Mouse (Mus musculus) kidney, embryonic 16.5 days (tissue): ENCODE measurements around the gene Plcb2. TPM values are rescaled to one million over a fixed set of nuclear protein-coding genes. Genes with fewer than 3 reads are reported as not detected.

Experiments used
- ATAC-seq: fragments of 200-750 bp; cut with Nextera tagmentation; 2 replicates; pipeline ENCODE4 v1.8.0; 2017; ENCODE audit warnings: moderate TSS enrichment; ENCODE audit not compliant: low FRiP score, low TSS enrichment
- H3K27ac ChIP-seq: fragments of 300-500 bp; sonication (generic); 2 replicates; pipeline ENCODE4 v1.5.1; 2014; ENCODE audit warnings: low read length
- H3K27me3 ChIP-seq: fragments of 300-500 bp; sonication (generic); 2 replicates; pipeline ENCODE4 v1.6.1; 2014; ENCODE audit warnings: low read length, control low read depth, mixed read lengths; ENCODE audit not compliant: insufficient read depth
- H3K36me3 ChIP-seq: fragments of 300-500 bp; sonication (generic); 2 replicates; pipeline ENCODE4 v1.6.1; 2014; ENCODE audit warnings: low read length, control low read depth, mixed read lengths; ENCODE audit not compliant: insufficient read depth
- H3K4me1 ChIP-seq: fragments of 300-500 bp; sonication (generic); 2 replicates; pipeline ENCODE4 v1.6.1; 2014; ENCODE audit warnings: low read length, control low read depth, mixed read lengths; ENCODE audit not compliant: insufficient read depth
- H3K4me2 ChIP-seq: fragments of 300-500 bp; sonication (generic); replicated peaks from 2 replicates; pipeline ENCODE4 v1.6.1; 2014; ENCODE audit warnings: low read depth, low read length
- H3K4me3 ChIP-seq: fragments of 300-500 bp; sonication (generic); 2 replicates; pipeline ENCODE4 v1.5.1; 2014; ENCODE audit warnings: mild to moderate bottlenecking, low read length
- H3K9ac ChIP-seq: fragments of 300-500 bp; sonication (generic); replicated peaks from 2 replicates; pipeline ENCODE4 v1.6.1; 2014; ENCODE audit warnings: low read length
- H3K9me3 ChIP-seq: fragments of 300-500 bp; sonication (generic); 2 replicates; pipeline ENCODE4 v1.6.1; 2016; ENCODE audit warnings: low read length, control low read depth
- WGBS: fragments of 180-500 bp; shearing (Covaris S2); extraction: QIAGEN DNeasy Blood & Tissue Kit; methylation state at CpG from one replicate; pipeline ENCODE4 v1.1.7; 2014; 5-methylcytosine and 5-hydroxymethylcytosine counted together
- polyA plus RNA-seq: library from polyadenylated mRNA; unstranded; fragments of >200 nt; fragmentation: Nextera tagmentation; extraction: Ambion mirVana; gene quantifications from 2 replicates; pipeline ENCODE4 v1.2.1, GENCODE M21; 2015

Plcb2 gene
- polyA plus RNA-seq, 1 experiment from 2014 or later = 1.4 TPM

GRCm38 (mm10) chr2:118751896-118752791, 23.9 kb upstream of the Plcb2 start:
- 62% methylated on average over 16 of the region's 16 CpGs for WGBS
- H3K27ac ChIP-seq = no peak overlapping the region
- peaks cover 8% of the 10 kb centered on the region; the same call in 1 of the 2 replicates for H3K4me1 ChIP-seq
- no peak overlapping the region for H3K4me2 ChIP-seq
- no peaks in the 10 kb centered on the region for H3K9me3 ChIP-seq
- no peaks in the 10 kb centered on the region for H3K36me3 ChIP-seq
- no peaks in the 10 kb centered on the region for H3K27me3 ChIP-seq
- no peak for ATAC-seq
- H3K4me3 ChIP-seq = no peak overlapping the region
- H3K9ac ChIP-seq = no peak overlapping the region

- Histone ChIP-seq H3K36me3 (no peaks in the 10 kb centered on the region), H3K4me1 (peaks cover 14% of the 10 kb centered on the region; the same call in 1 of the 2 replicates), H3K9me3 (no peaks in the 10 kb centered on the region), H3K9ac (no peak overlapping the region), H3K27me3 (no peaks in the 10 kb centered on the region), H3K4me3 (no peak overlapping the region), H3K4me2 (no peak overlapping the region), H3K27ac (no peak overlapping the region)
- WGBS = 82% methylated on average over 8 of the region's 8 CpGs
- no peak for ATAC-seq
Measured at GRCm38 (mm10) chr2:118750476-118750875, 22.2 kb upstream of the Plcb2 start.

GRCm38 (mm10) chr2:118749341-118749884, 21.2 kb upstream of the Plcb2 start:
- no peaks in the 10 kb centered on the region for H3K36me3 ChIP-seq
- no peak overlapping the region for H3K4me2 ChIP-seq
- H3K4me3 ChIP-seq = no peak overlapping the region
- peaks cover 24% of the 10 kb centered on the region for H3K4me1 ChIP-seq
- ATAC-seq = no peak
- no peak overlapping the region for H3K27ac ChIP-seq
- no peak overlapping the region for H3K9ac ChIP-seq
- no peaks in the 10 kb centered on the region for H3K9me3 ChIP-seq
- peaks cover 4% of the 10 kb centered on the region for H3K27me3 ChIP-seq
- WGBS = 65% methylated on average over 10 of the region's 10 CpGs

DNA sequence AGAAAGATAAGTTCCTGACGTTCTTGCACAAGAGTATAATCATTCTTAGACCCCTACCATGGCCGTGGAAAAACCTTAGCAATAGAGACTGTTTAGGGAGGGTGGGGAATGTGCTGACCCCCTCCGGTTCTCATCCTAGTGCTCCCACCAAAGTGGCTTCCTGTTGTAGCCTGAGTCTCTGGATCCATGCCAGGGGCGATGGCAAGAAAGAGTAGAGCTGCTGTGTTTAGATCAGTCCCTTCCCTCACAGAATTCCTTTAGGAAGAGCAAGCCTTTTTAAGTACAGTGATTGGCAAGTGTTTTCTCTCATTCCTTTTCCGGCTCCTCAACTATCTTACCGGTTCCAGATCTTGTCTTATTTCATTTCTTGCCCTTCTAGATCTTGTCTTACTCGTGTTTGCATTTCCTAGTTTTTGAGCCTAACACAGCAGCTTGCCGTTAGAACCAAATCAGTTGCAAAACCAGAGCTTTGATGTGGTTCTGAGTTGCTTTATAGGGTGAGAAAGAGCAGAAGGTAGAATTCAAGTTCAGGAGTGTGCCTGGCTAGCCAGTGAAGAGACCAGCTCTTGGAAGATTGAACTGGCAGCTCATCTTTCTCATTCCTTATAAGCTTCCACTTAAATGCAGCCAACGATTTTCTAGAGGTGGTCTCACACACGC, 19.2 kb upstream of the Plcb2 start:
- peak overlapping the region; percentile 77 for H3K4me3 ChIP-seq
- H3K4me2 ChIP-seq = peak overlapping the region; percentile 94
- peaks cover 24% of the 10 kb centered on the region for H3K4me1 ChIP-seq
- no peaks in the 10 kb centered on the region for H3K36me3 ChIP-seq
- no peak overlapping the region for H3K27ac ChIP-seq
- no peak for ATAC-seq
- WGBS = 31% methylated on average over 10 of the region's 10 CpGs
- peaks cover 17% of the 10 kb centered on the region for H3K27me3 ChIP-seq
- H3K9me3 ChIP-seq = no peaks in the 10 kb centered on the region
- no peak overlapping the region for H3K9ac ChIP-seq

DNA sequence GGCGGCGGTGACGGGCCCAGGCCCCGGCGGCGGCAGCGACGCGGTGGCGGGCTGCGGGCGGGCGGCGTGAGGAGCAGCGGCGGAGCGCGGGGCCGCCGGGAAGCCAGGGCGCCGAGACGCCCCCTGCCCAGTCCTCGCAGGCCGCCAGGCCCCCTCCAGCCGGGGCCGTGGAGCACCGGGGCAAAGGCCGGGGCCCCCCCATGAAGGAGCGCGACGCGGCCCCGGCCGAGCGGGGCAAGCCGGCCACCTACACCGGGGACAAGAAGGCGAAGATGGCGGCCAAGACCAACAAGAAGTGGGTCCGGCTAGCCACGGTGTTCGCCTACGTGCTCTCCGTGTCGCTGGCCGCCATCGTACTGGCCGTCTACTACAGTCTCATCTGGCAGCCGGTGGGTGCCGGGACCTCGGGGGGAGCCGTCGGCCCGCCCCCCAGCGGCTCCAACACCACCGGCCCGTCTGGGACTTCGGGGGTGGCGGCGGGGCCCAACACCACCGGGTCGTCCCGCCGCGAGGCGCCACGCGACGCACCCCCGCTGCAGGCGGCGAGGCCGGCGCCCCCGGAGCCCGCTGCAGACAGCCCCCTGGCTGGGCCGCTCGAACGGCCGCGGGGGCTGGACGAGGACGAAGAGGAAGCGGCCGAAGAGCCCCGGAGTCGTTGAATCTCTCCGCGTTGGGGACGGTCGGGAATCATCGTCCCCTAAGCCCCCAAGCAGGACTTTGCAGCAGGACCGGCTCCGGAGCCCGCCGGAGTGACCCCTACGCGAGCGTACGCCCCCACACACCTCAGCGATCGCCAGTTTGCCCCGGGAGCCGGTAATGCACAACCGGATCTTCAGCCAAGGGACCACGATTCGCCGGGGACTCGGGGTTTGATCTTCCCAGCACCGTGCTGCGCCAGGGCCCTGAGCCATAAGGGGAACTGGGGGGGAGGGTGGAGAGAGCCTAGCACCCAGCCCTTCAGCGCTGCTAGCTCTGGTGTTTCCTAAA, 18.0 kb upstream of the Plcb2 start:
- H3K4me1 ChIP-seq = peaks cover 17% of the 10 kb centered on the region
- H3K9me3 ChIP-seq = no peaks in the 10 kb centered on the region
- H3K36me3 ChIP-seq = no peaks in the 10 kb centered on the region
- peak overlapping the region; percentile 77 for H3K4me3 ChIP-seq
- H3K27ac ChIP-seq = no peak overlapping the region
- peak overlapping the region; percentile 77 for H3K9ac ChIP-seq
- under 1% methylated on average over 96 of the region's 113 CpGs for WGBS
- peaks cover 17% of the 10 kb centered on the region for H3K27me3 ChIP-seq
- peak; percentile 68 for ATAC-seq
- peak overlapping the region; percentile 94 for H3K4me2 ChIP-seq

- peak; percentile 96 for ATAC-seq
- Histone ChIP-seq H3K4me2 (peak within 1 kb of the TSS; percentile 94), H3K27ac (no peak within 1 kb of the TSS)
Measured at GRCm38 (mm10) chr2:118745232-118745884, 17.1 kb upstream of the Plcb2 start, which contains the start of gene Inafm2. Gene Inafm2 (plus strand): TSS chr2:118745758.

DNA sequence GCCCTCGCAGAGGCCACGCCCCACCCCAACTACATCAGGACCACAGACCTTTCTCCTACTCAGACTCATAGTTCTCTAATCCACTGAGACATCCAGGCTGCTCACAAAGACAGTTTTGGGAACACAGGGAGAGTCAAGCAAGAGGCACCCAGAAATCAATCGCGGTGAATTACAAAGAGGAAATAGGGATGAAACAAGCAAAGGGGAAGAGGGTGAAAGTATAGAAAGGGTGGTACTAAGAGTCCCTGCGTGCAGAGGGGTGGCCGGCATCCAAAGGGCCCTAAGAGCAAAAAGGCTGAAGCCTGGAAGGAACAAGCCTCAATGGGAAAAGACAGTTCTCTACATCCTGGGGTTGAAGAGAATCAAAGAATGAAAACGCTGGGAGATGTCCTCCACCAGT, 16.4 kb upstream of the Plcb2 start:
- Histone ChIP-seq H3K27me3 (peaks cover 17% of the 10 kb centered on the region), H3K9ac (peak overlapping the region; percentile 77), H3K4me2 (peak overlapping the region; percentile 94), H3K27ac (no peak overlapping the region), H3K4me1 (peaks cover 17% of the 10 kb centered on the region), H3K9me3 (no peaks in the 10 kb centered on the region), H3K4me3 (peak overlapping the region; percentile 77; the same call in 1 of the 2 replicates), H3K36me3 (no peaks in the 10 kb centered on the region)
- 6% methylated on average over 7 of the region's 7 CpGs for WGBS
- ATAC-seq = no peak

More at GRCm38 (mm10) chr2:118745232-118745884, 17.1 kb upstream of the Plcb2 start, which contains the start of gene Inafm2:
- peak within 1 kb of the TSS; percentile 77 for H3K9ac ChIP-seq
- H3K36me3 ChIP-seq = no peaks in the 10 kb centered on the region
- H3K27me3 ChIP-seq = peaks cover 17% of the 10 kb centered on the region
- H3K4me3 ChIP-seq = peak within 1 kb of the TSS; percentile 77
- H3K9me3 ChIP-seq = no peaks in the 10 kb centered on the region
- WGBS = under 1% methylated on average over 49 of the region's 57 CpGs
- peaks cover 17% of the 10 kb centered on the region for H3K4me1 ChIP-seq

DNA sequence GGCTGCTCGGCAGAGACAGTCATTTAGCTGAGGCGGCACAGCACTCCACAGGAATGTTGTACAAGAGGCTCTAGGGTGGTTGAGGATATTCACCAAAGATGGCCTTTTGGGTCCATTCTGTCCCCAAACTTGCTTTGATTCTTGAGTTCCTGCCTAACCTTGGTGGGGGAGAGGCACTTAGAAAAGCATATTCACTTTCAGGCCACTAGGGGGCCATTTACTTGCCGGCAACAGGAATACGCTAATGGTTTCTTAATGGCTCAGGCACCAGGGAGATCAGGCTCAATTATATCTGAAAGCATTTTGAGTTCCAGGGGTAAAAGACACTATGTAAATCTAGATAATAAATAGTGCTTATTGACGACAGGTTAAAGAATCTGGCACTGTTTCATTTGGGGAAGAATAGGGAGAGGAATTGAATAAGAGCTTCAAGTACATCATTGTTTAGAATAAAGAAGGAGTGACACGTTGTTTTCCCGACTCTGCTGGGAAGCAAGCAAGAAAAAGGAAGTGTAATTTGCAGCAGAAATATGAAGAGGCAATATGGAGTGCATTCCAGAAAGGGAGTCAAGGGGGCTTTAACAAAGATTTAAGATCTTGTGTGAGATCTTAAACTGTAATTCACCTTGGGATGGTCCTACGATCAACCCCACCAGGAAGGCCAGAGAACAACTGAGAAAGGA, 15.2 kb upstream of the Plcb2 start:
- Histone ChIP-seq H3K9me3 (no peaks in the 10 kb centered on the region), H3K4me1 (peaks cover 17% of the 10 kb centered on the region), H3K4me3 (no peak overlapping the region), H3K4me2 (no peak overlapping the region), H3K9ac (no peak overlapping the region), H3K27ac (no peak overlapping the region), H3K36me3 (no peaks in the 10 kb centered on the region), H3K27me3 (peaks cover 17% of the 10 kb centered on the region)
- WGBS = 29% methylated on average over 8 of the region's 8 CpGs
- ATAC-seq = no peak
